Mouse (Mus musculus) small intestine, adult 2 months (tissue): ENCODE measurements around the gene Mansc4. TPM values are rescaled to one million over a fixed set of nuclear protein-coding genes. Genes with fewer than 3 reads are reported as not detected.

Experiments
- H3K27ac ChIP-seq: fragments of 200-500 bp; 2 replicates; pipeline ENCODE4 v1.5.1; 2012; ENCODE audit warnings: low read depth, low read length, control low read depth, inconsistent platforms; ENCODE audit not compliant: insufficient read depth
- H3K27me3 ChIP-seq: fragments of 200-500 bp; 2 replicates; pipeline ENCODE4 v1.6.1; 2012; ENCODE audit warnings: mild to moderate bottlenecking, moderate library complexity, low read length, inconsistent platforms; ENCODE audit not compliant: control insufficient read depth, insufficient read depth
- H3K36me3 ChIP-seq: fragments of 200-500 bp; 2 replicates; pipeline ENCODE4 v1.6.1; 2012; ENCODE audit warnings: mild to moderate bottlenecking, low read length, control low read depth, inconsistent platforms; ENCODE audit not compliant: control insufficient read depth, insufficient read depth
- H3K4me1 ChIP-seq: fragments of 200-500 bp; 2 replicates; pipeline ENCODE4 v1.6.1; 2012; ENCODE audit warnings: low read length, inconsistent platforms, mixed read lengths; ENCODE audit not compliant: control insufficient read depth, insufficient read depth, insufficient read length
- H3K4me3 ChIP-seq: fragments of 200-500 bp; 2 replicates; pipeline ENCODE4 v1.5.1; 2012; ENCODE audit warnings: low read depth, mild to moderate bottlenecking, control low read depth, inconsistent platforms, low read length, moderate library complexity
- CTCF ChIP-seq: fragments of 200-500 bp; IDR thresholded peaks from 2 replicates; pipeline ENCODE4 v1.5.1; 2012; ENCODE audit warnings: low read depth, mild to moderate bottlenecking, control low read depth, inconsistent platforms, low read length, moderate library complexity, mixed read lengths; ENCODE audit not compliant: insufficient replicate concordance, insufficient read length; ENCODE audit errors: extremely low read depth
- POLR2A ChIP-seq: fragments of 200-500 bp; IDR thresholded peaks from 2 replicates; pipeline ENCODE4 v1.6.1; 2012; ENCODE audit warnings: low read depth, mild to moderate bottlenecking, control low read depth, inconsistent platforms, low read length, moderate library complexity
- WGBS: fragments of 180-500 bp; shearing (Covaris S2); methylation state at CpG from one replicate; pipeline ENCODE4 v1.1.7; 2018; 5-methylcytosine and 5-hydroxymethylcytosine counted together
- polyA plus RNA-seq: library from polyadenylated mRNA; depleted of rRNA; stranded (reverse); fragments of >200 nt; gene quantifications from 2 replicates; pipeline ENCODE4 v1.2.3, GENCODE M21; 2012

Mansc4 gene
- polyA plus RNA-seq, 1 experiment = 0.24 TPM

- no peaks in the 10 kb centered on the region for H3K4me1 ChIP-seq
- TF ChIP-seq CTCF (no peak), POLR2A (no peak)
- no peak overlapping the region for H3K4me3 ChIP-seq
- H3K27me3 ChIP-seq = no peaks in the 10 kb centered on the region
- no peak overlapping the region for H3K27ac ChIP-seq
- WGBS = 86% methylated on average over 10 of the region's 10 CpGs
- H3K36me3 ChIP-seq = peaks cover 53% of the 10 kb centered on the region
These were observed 31.4 kb downstream of the Mansc4 start for GRCm38 (mm10) chr6:147055374-147055977.

- Histone ChIP-seq H3K27me3 (no peaks in the 10 kb centered on the region), H3K36me3 (peaks cover 58% of the 10 kb centered on the region), H3K4me3 (no peak overlapping the region), H3K4me1 (no peaks in the 10 kb centered on the region), H3K27ac (no peak overlapping the region)
- 92% methylated on average over 19 of the region's 19 CpGs for WGBS
- TF ChIP-seq POLR2A (no peak), CTCF (no peak)
These were observed 32.8 kb downstream of the Mansc4 start for GRCm38 (mm10) chr6:147053785-147054646.

- Histone ChIP-seq H3K36me3 (peaks cover 61% of the 10 kb centered on the region), H3K4me1 (no peaks in the 10 kb centered on the region), H3K27me3 (no peaks in the 10 kb centered on the region), H3K27ac (no peak overlapping the region), H3K4me3 (no peak overlapping the region)
- TF ChIP-seq CTCF (no peak), POLR2A (no peak)
- 92% methylated on average over 9 of the region's 9 CpGs for WGBS
These were observed 34.4 kb downstream of the Mansc4 start for GRCm38 (mm10) chr6:147052440-147052839.

- no peak overlapping the region for H3K4me3 ChIP-seq
- no peaks in the 10 kb centered on the region for H3K4me1 ChIP-seq
- TF ChIP-seq CTCF = no peak
- TF ChIP-seq POLR2A = no peak
- H3K27me3 ChIP-seq = no peaks in the 10 kb centered on the region
- WGBS = 92% methylated on average over 8 of the region's 8 CpGs
- no peak overlapping the region for H3K27ac ChIP-seq
- H3K36me3 ChIP-seq = peaks cover 57% of the 10 kb centered on the region
These were observed 35.2 kb downstream of the Mansc4 start for GRCm38 (mm10) chr6:147051666-147052065.

- Histone ChIP-seq H3K36me3 (peaks cover 46% of the 10 kb centered on the region), H3K27ac (no peak overlapping the region), H3K4me3 (no peak overlapping the region), H3K27me3 (no peaks in the 10 kb centered on the region), H3K4me1 (no peaks in the 10 kb centered on the region)
- whole genome bisulfite sequencing = 94% methylated on average over 13 of the region's 13 CpGs
- no peak for TF ChIP-seq POLR2A
- TF ChIP-seq CTCF = no peak
These were observed 37.5 kb downstream of the Mansc4 start for GRCm38 (mm10) chr6:147049239-147049805.

- H3K27me3 ChIP-seq = no peaks in the 10 kb centered on the region
- TF ChIP-seq POLR2A (no peak), CTCF (no peak)
- H3K4me1 ChIP-seq = peaks cover 6% of the 10 kb centered on the region; the same call in 1 of the 2 replicates
- H3K27ac ChIP-seq = no peak overlapping the region
- 23% methylated on average over 7 of the region's 7 CpGs for WGBS
- peaks cover 17% of the 10 kb centered on the region for H3K36me3 ChIP-seq
- H3K4me3 ChIP-seq = peak overlapping the region; percentile 31; the same call in 1 of the 2 replicates
These were observed 43.2 kb downstream of the Mansc4 start for GRCm38 (mm10) chr6:147043633-147044032.
